Comparison of ENCODE assay signal across 9 mouse cellular contexts in genomic region chr1:134093771-134094526, GRCm38 (mm10). TPM values are rescaled to one million over a fixed set of nuclear protein-coding genes. Genes with fewer than 3 reads are reported as not detected.
A peak's percentile ranks its signal among the peaks of the same experiment; 100 is the strongest.
DNase-seq lines count a peak whose midpoint lies in the region; ATAC-seq and TF ChIP-seq lines count a peak whose summit lies in the region.
"Had no signal": no experiment of that assay in that cellular context is flagged by ENCODE, and none has a peak within 500 bp of the region (broad histone marks: within the 10 kb centered on the region; RNA-seq: fewer than 3 reads in every experiment).

No protein-coding gene starts in this region.

- peaks cover 71% of the 10 kb centered on the region for H3K4me1 ChIP-seq in forebrain, embryonic 10.5 days
- H3K4me1 ChIP-seq in forebrain, embryonic 16.5 days (replicated peaks; ENCODE audit: control insufficient read depth, insufficient read depth, low read length): peaks cover 55% of the 10 kb centered on the region
- H3K4me1 ChIP-seq in E14TG2a.4 (replicated peaks; ENCODE audit: low read depth, low read length): peaks cover 68% of the 10 kb centered on the region
- peaks cover 56% of the 10 kb centered on the region for H3K4me1 ChIP-seq in heart, embryonic 12.5 days (replicated peaks)
- peaks cover 88% of the 10 kb centered on the region for H3K4me1 ChIP-seq in liver, embryonic 12.5 days

- H3K27ac ChIP-seq in forebrain, embryonic 10.5 days: peak overlapping the region; percentile 88
- H3K27ac ChIP-seq in forebrain, embryonic 16.5 days (ENCODE audit: low read length): no peak overlapping the region
- peak overlapping the region; percentile 95 for H3K27ac ChIP-seq in heart, embryonic 12.5 days (ENCODE audit: poor library complexity, severe bottlenecking)
- peak overlapping the region; percentile 97 for H3K27ac ChIP-seq in liver, embryonic 12.5 days

- no peaks in the 10 kb centered on the region for H3K36me3 ChIP-seq in forebrain, embryonic 10.5 days (replicated peaks)
- H3K36me3 ChIP-seq in forebrain, embryonic 16.5 days (ENCODE audit: control insufficient read depth, insufficient read depth): no peaks in the 10 kb centered on the region
- no peaks in the 10 kb centered on the region for H3K36me3 ChIP-seq in E14TG2a.4 (ENCODE audit: insufficient read depth, low read length)
- H3K36me3 ChIP-seq in heart, embryonic 12.5 days: no peaks in the 10 kb centered on the region
- H3K36me3 ChIP-seq in liver, embryonic 12.5 days: no peaks in the 10 kb centered on the region

- H3K9me3 ChIP-seq in forebrain, embryonic 10.5 days: no peaks in the 10 kb centered on the region
- no peaks in the 10 kb centered on the region for H3K9me3 ChIP-seq in forebrain, embryonic 16.5 days (ENCODE audit: control insufficient read depth, low read length)
- H3K9me3 ChIP-seq in E14TG2a.4 (ENCODE audit: low read length): no peaks in the 10 kb centered on the region
- no peaks in the 10 kb centered on the region for H3K9me3 ChIP-seq in heart, embryonic 12.5 days (replicated peaks)
- H3K9me3 ChIP-seq in liver, embryonic 12.5 days (replicated peaks): no peaks in the 10 kb centered on the region

- peak overlapping the region; percentile 57 for H3K4me3 ChIP-seq in forebrain, embryonic 10.5 days
- H3K4me3 ChIP-seq in forebrain, embryonic 16.5 days (replicated peaks; ENCODE audit: low read length): no peak overlapping the region
- peak overlapping the region; percentile 77 for H3K4me3 ChIP-seq in E14TG2a.4 (replicated peaks; ENCODE audit: low read length)
- H3K4me3 ChIP-seq in heart, embryonic 12.5 days: peak overlapping the region; percentile 43; the same call in 1 of the 2 replicates
- H3K4me3 ChIP-seq in liver, embryonic 12.5 days: peak overlapping the region; percentile 58

- no peak for ATAC-seq in forebrain, embryonic 16.5 days
- ATAC-seq in heart, embryonic 12.5 days (ENCODE audit: insufficient number of reproducible peaks, low FRiP score): no peak
- ATAC-seq in liver, embryonic 12.5 days: no peak
- peak; percentile 68 for ATAC-seq in monocyte, adult 5-6 weeks (replicated peaks; ENCODE audit: insufficient number of reproducible peaks, low FRiP score, low TSS enrichment, poor library complexity, severe bottlenecking)

- 69% methylated on average over 13 of the region's 13 CpGs for WGBS in forebrain, embryonic 10.5 days
- 57% methylated on average over 13 of the region's 13 CpGs for WGBS in forebrain, embryonic 16.5 days
- 67% methylated on average over 13 of the region's 13 CpGs for WGBS in heart, embryonic 12.5 days
- WGBS in liver, embryonic 12.5 days (ENCODE audit: insufficient replicate concordance): 50% methylated on average over 13 of the region's 13 CpGs

- no peak overlapping the region for H3K9ac ChIP-seq in forebrain, embryonic 16.5 days (replicated peaks; ENCODE audit: low read depth, low read length)
- H3K9ac ChIP-seq in heart, embryonic 12.5 days: peak overlapping the region; percentile 75; the same call in 1 of the 2 replicates
- peak overlapping the region; percentile 80 for H3K9ac ChIP-seq in liver, embryonic 12.5 days

- H3K4me2 ChIP-seq in forebrain, embryonic 16.5 days (ENCODE audit: low read length): no peak overlapping the region
- peak overlapping the region; percentile 76 for H3K4me2 ChIP-seq in heart, embryonic 12.5 days
- peak overlapping the region; percentile 84 for H3K4me2 ChIP-seq in liver, embryonic 12.5 days

- no peak for DNase-seq in forebrain, embryonic 10.5 days (ENCODE audit: extremely low spot score, low spot score)
- DNase-seq in adrenal gland, adult 8-10 months: no peak
- no peak for DNase-seq in urinary bladder, postnatal 10 days (ENCODE audit: low spot score)

- TF ChIP-seq CTCF in E14TG2a.4 (conservative IDR thresholded peaks at IDR 0.05; ENCODE audit: low read length): no peak

- H3K27me3 ChIP-seq in forebrain, embryonic 10.5 days (ENCODE audit: poor library complexity, severe bottlenecking): peaks cover 27% of the 10 kb centered on the region
- H3K27me3 ChIP-seq in forebrain, embryonic 16.5 days (replicated peaks; ENCODE audit: control insufficient read depth, insufficient read depth, low read length): no peaks in the 10 kb centered on the region
- peaks cover 54% of the 10 kb centered on the region for H3K27me3 ChIP-seq in E14TG2a.4 (ENCODE audit: insufficient read depth, low read length)
- H3K27me3 ChIP-seq in heart, embryonic 12.5 days (replicated peaks): no peaks in the 10 kb centered on the region
- H3K27me3 ChIP-seq in liver, embryonic 12.5 days (replicated peaks): 0 out of 2 replicates have a peak, but pooled peaks cover 6% of the 10 kb centered on the region
- H3K27me3 ChIP-seq: Patski had no signal

RNA-seq across cellular contexts. Expression of gene Btg2, which starts 15.0 kb away (rescaled TPM):
- 64.6 and 68.6 TPM in 2 replicates for polyA plus RNA-seq in forebrain, embryonic 10.5 days (2016; fragmentation: Nextera tagmentation; extraction: Ambion mirVana)
- 56.0 and 66.4 TPM in 2 replicates for polyA plus RNA-seq in forebrain, embryonic 16.5 days (2015; fragmentation: Nextera tagmentation; extraction: Ambion mirVana)
- polyA plus RNA-seq in heart, embryonic 12.5 days (2016; fragmentation: Nextera tagmentation; extraction: Ambion mirVana): 37.8 and 40.4 TPM in 2 replicates
- polyA plus RNA-seq in liver, embryonic 12.5 days (2016; fragmentation: Nextera tagmentation; extraction: Ambion mirVana): 78.2 and 80.8 TPM in 2 replicates
- 390 to 783 TPM (median 430 TPM) in 3 replicates for total RNA-seq in monocyte, adult 5-6 weeks (2017)
- total RNA-seq in adrenal gland, adult 8-10 months (2022): 10 to 100 TPM; 28.1 to 56.5 (median 50.6) TPM

RNA-seq across cellular contexts. Expression of gene Chit1, which starts 17.1 kb away (rescaled TPM):
- polyA plus RNA-seq in forebrain, embryonic 10.5 days (2016; fragmentation: Nextera tagmentation; extraction: Ambion mirVana): not detected in 2 replicates
- 0.14 TPM in 1 of 2 replicates, not detected in the other for polyA plus RNA-seq in forebrain, embryonic 16.5 days (2015; fragmentation: Nextera tagmentation; extraction: Ambion mirVana)
- polyA plus RNA-seq in heart, embryonic 12.5 days (2016; fragmentation: Nextera tagmentation; extraction: Ambion mirVana): 0.32 and 0.49 TPM in 2 replicates
- polyA plus RNA-seq in liver, embryonic 12.5 days (2016; fragmentation: Nextera tagmentation; extraction: Ambion mirVana): 0.07 and 0.12 TPM in 2 replicates
- total RNA-seq in monocyte, adult 5-6 weeks (2017): 0.67 to 1.4 TPM (median 0.85 TPM) in 3 replicates
- under 1 TPM in 1 of 4 experiments, not detected in 3; 0.28 TPM for total RNA-seq in adrenal gland, adult 8-10 months (2022)
- polyA plus RNA-seq: Patski had no signal

RNA-seq across cellular contexts. Expression of gene Fmod, which starts 56.9 kb away (rescaled TPM):
- polyA plus RNA-seq in forebrain, embryonic 10.5 days (2016; fragmentation: Nextera tagmentation; extraction: Ambion mirVana): 1.3 TPM in 2 replicates
- 7.8 and 12.6 TPM in 2 replicates for polyA plus RNA-seq in forebrain, embryonic 16.5 days (2015; fragmentation: Nextera tagmentation; extraction: Ambion mirVana)
- 15.7 and 17.5 TPM in 2 replicates for polyA plus RNA-seq in heart, embryonic 12.5 days (2016; fragmentation: Nextera tagmentation; extraction: Ambion mirVana)
- polyA plus RNA-seq in liver, embryonic 12.5 days (2016; fragmentation: Nextera tagmentation; extraction: Ambion mirVana): 2.6 and 3.1 TPM in 2 replicates
- total RNA-seq in monocyte, adult 5-6 weeks (2017): not detected in 3 replicates
- total RNA-seq in adrenal gland, adult 8-10 months (2022): 10 to 100 TPM in 1 of 4 experiments, 1 to 10 TPM in 3; 6.9 to 10.7 (median 7.7) TPM
